Mouse (Mus musculus) layer of hippocampus, adult 2 months (tissue): ENCODE measurements at regions not wholly inside any gene's neighbourhood (a gene's known extent, or its start where the extent isn't known, plus 50 kb on each side); places are given as distances from the start of the nearest gene placed in this dataset.

ENCODE experiments used
- DNase-seq, 2 experiments: peaks; one replicate each; pipeline ENCODE4 v3.0.0; 2022; ENCODE audit warnings: low spot score in 2 of 2
- H3K27ac ChIP-seq: fragments of 200-600 bp; 2 replicates; pipeline ENCODE4 v1.8.1; 2022
- H3K4me3 ChIP-seq: fragments of 200-600 bp; 2 replicates; pipeline ENCODE4 v1.8.1; 2022; ENCODE audit warnings: mild to moderate bottlenecking
- CTCF ChIP-seq: fragments of 200-600 bp; conservative IDR thresholded peaks from 2 replicates; pipeline ENCODE4 v1.8.1; 2022; ENCODE audit warnings: antibody characterized with exemption, mild to moderate bottlenecking, moderate library complexity

- no peak for TF ChIP-seq CTCF
- H3K27ac ChIP-seq = no peak overlapping the region
- no peak for DNase-seq
- no peak overlapping the region for H3K4me3 ChIP-seq
These were observed 351.1 kb upstream of the Nr2f2 start for GRCm38 (mm10) chr7:70717608-70718007.

GRCm38 (mm10) chr7:70716811-70717458 lies 350.4 kb upstream of the Nr2f2 start:
- Histone ChIP-seq H3K4me3 (no peak overlapping the region), H3K27ac (no peak overlapping the region)
- no peak for TF ChIP-seq CTCF
- DNase-seq = no peak

DNA sequence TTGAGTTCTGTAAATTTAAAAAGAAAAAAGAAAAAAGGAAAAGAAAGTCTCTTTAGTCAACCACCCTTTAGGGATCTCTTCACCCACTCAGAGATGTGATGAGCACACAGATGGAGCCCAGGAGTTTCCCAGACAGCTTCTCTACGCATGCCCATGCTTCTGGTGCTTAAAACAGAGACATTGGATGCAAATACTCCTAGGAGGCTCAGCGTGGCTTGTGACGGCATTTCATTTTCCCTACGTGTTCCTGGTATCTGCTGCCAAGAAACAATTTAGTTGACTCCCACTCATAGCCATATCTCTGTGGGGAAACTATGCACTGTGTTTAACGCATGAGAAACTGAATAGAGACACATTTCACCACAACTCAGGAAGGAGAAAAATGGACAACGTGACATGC lies 345.6 kb upstream of the Nr2f2 start:
- H3K27ac ChIP-seq = no peak overlapping the region
- TF ChIP-seq CTCF = no peak
- DNase-seq = peak; percentile 50 to 82
- no peak overlapping the region for H3K4me3 ChIP-seq

- no peak for TF ChIP-seq CTCF
- no peak for DNase-seq
- H3K27ac ChIP-seq = no peak overlapping the region
These were observed 339.7 kb upstream of the Nr2f2 start for GRCm38 (mm10) chr7:70706281-70706680.

DNA sequence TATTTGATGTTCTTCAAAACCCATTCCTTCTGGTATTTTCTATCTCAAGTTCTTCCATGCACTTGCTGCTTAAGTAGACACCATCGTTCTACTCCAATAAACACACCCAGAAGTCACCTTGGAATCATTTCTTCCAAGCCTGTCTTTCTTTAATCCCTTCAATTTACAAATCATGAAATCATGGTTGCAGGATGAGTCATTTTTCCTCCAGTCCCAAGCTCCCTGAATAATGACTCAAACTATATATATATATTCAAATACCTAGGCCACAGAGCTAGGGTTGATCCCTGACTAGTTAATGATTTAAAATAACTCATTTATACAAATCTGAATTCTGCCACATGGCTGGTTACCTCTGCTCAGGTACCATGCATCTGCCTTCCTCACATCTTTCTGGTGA lies 337.2 kb upstream of the Nr2f2 start:
- Histone ChIP-seq H3K27ac (no peak overlapping the region), H3K4me3 (no peak overlapping the region)
- no peak for DNase-seq
- no peak for TF ChIP-seq CTCF

More at GRCm38 (mm10) chr7:70706281-70706680, 339.7 kb upstream of the Nr2f2 start:
- no peak overlapping the region for H3K4me3 ChIP-seq

GRCm38 (mm10) chr7:70700461-70700860 lies 333.9 kb upstream of the Nr2f2 start:
- TF ChIP-seq CTCF = no peak
- H3K27ac ChIP-seq = no peak overlapping the region
- DNase-seq = no peak
- H3K4me3 ChIP-seq = no peak overlapping the region

DNA sequence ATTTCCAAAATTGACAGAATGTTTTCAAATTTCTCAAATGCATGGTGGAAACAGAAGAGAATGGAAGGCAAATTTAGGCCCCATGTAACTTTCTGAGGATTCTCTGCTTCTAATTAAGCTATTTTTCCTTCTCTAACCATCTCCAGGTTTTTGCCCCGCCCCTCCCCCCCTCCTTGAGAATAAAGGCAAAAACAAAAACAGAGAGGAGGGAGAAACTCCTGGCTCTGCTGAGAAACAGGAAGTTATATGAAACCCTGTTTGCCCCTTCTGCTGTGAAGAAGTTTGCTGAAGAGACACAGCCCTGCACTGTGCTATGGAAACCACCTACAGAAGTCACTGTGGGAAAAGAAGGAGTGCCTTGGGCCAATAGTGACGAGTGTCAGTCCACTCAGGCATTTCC lies 332.9 kb upstream of the Nr2f2 start:
- TF ChIP-seq CTCF = no peak
- Histone ChIP-seq H3K4me3 (no peak overlapping the region), H3K27ac (no peak overlapping the region)
- no peak for DNase-seq

DNA sequence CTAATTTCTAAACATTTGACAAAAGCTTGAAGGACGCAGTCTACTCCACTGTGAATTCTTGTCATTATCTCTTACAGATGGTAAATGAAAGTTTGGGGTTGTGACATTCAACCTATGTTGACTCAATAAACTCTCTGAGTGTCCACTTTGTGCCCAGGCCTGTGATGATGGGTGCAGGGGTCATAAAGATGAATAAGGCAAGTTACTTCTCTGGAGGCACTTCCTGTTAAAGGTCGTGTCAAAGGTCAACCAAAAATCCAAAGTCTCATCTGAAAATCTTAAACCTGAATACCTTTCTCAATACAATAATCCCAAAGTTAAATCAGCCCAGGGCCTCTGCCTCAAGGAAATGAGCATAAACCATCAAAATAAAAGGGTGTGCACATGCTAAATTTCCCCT lies 332.5 kb upstream of the Nr2f2 start:
- no peak overlapping the region for H3K27ac ChIP-seq
- no peak overlapping the region for H3K4me3 ChIP-seq
- DNase-seq = no peak
- no peak for TF ChIP-seq CTCF

GRCm38 (mm10) chr7:70692160-70692559 lies 325.6 kb upstream of the Nr2f2 start:
- DNase-seq = no peak
- TF ChIP-seq CTCF = no peak

DNA sequence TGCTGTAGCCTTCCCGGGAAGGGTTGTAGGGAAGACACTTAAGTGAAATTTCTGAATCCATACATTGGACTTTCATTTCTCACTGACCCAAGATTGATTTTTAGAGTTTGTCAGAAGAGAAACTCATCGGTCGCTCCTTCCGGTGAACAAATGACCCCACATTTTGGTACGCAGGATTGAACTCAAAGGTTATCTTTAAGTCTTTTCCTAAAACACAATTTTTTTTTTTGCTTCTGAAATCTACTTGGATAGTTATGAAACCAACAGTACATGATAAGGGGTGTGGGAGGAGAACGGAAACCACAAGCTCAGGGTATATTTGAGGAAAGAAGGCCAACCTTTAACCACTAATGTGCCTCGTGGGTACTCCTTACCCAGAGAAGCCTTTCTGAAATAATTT lies 324.3 kb upstream of the Nr2f2 start:
- TF ChIP-seq CTCF = no peak
- no peak for DNase-seq
- no peak overlapping the region for H3K27ac ChIP-seq
- H3K4me3 ChIP-seq = no peak overlapping the region

More at GRCm38 (mm10) chr7:70692160-70692559, 325.6 kb upstream of the Nr2f2 start:
- Histone ChIP-seq H3K4me3 (no peak overlapping the region), H3K27ac (no peak overlapping the region)

GRCm38 (mm10) chr7:70669065-70669464 lies 302.5 kb upstream of the Nr2f2 start:
- DNase-seq = no peak
- Histone ChIP-seq H3K4me3 (no peak overlapping the region), H3K27ac (no peak overlapping the region)
- no peak for TF ChIP-seq CTCF

GRCm38 (mm10) chr7:70660162-70660561 lies 293.6 kb upstream of the Nr2f2 start:
- TF ChIP-seq CTCF = no peak
- Histone ChIP-seq H3K27ac (no peak overlapping the region), H3K4me3 (no peak overlapping the region)
- DNase-seq = peak in 1 of 2 experiments; percentile 4

GRCm38 (mm10) chr7:70649760-70650377 lies 283.3 kb upstream of the Nr2f2 start:
- Histone ChIP-seq H3K27ac (no peak overlapping the region), H3K4me3 (no peak overlapping the region)
- no peak for TF ChIP-seq CTCF
- no peak for DNase-seq

- TF ChIP-seq CTCF = no peak
- Histone ChIP-seq H3K27ac (no peak overlapping the region), H3K4me3 (no peak overlapping the region)
- DNase-seq = no peak
These were observed 280.3 kb upstream of the Nr2f2 start for GRCm38 (mm10) chr7:70646801-70647200.
